Mouse (Mus musculus) effector memory CD4-positive, alpha-beta T cell, adult 7 months (primary cell): ENCODE data around the gene Pml. TPM values are rescaled to one million over a fixed set of nuclear protein-coding genes. Genes with fewer than 3 reads are reported as not detected.

Experiments used
- polyA plus RNA-seq: library from polyadenylated mRNA; unstranded; fragments of 100-300 nt; shearing (Covaris generic); gene quantifications from one replicate; pipeline ENCODE4 v1.2.1, GENCODE M21; 2017

Gene Pml
- polyA plus RNA-seq, result 41.5 TPM

DNA sequence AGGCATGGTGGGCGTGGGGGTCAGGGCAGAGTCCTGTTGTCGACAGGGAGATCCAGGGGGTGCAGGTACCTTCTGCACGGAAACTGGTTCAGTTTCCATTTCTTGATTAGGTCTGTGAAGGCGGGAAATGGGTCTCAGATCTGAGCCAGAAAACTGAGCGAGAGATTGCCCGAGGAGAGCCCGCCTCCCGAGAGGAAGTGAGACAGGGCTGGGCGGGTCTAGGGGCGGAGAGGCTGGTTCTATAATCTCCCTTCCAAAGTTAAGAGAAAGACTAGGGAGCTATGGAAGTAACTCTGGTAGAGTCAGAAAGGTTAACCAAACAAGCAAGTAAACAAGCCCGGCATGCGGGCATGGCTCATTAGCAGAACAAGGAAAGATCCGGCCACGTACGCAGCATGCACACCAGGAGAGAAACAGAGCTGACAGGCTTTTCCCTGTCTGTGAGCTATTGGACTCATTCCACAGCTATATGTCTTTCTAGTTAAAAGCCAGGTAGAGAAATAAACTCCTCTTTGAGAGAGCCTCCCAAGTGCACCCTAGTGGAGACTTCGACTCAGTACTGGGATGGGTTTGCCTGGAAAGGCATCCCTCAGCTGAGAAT is at the start of gene Pml:
Gene Pml, minus strand, starts transcription at position 195 of the 601 bp plus-strand sequence.

DNA sequence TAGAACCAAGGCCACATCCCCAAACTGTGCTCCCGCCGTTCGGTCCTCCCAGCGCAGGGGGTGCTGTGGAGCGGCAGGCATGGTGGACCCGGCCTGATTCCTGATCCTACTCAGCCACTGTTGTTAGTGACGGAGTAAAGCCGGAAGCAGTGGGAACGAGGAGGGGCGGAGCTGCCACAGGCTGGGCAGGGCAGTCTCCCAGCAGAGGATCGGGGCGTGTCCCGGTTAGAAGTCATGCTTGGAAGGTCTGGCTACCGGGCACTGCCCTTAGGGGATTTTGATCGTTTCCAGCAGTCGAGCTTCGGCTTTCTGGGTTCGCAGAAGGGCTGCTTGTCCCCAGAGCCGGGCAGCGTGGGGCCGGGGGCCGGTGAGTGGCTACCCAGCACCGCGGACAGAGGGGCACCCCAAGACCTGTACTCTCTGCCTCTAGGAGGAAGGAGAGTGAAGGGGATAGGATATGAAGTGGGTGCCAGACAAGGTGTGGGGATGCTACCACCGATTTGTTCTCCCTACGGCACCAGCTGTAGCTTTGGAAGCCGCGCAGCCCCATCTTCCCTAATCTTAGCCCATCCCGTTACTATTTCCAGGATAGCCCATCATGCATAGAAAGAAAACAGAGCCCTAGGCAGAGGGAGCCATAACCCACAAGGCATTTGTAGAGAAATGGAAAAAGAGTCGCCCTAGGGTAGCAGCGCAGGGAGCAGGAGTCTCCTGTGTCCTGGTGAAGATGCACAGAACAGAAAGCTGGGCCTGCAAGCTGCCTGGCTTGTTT is 3.6 kb upstream of the Pml start, which contains the start of gene Stoml1:
Gene Stoml1, plus strand, starts transcription at position 132 of the 772 bp plus-strand sequence.

DNA sequence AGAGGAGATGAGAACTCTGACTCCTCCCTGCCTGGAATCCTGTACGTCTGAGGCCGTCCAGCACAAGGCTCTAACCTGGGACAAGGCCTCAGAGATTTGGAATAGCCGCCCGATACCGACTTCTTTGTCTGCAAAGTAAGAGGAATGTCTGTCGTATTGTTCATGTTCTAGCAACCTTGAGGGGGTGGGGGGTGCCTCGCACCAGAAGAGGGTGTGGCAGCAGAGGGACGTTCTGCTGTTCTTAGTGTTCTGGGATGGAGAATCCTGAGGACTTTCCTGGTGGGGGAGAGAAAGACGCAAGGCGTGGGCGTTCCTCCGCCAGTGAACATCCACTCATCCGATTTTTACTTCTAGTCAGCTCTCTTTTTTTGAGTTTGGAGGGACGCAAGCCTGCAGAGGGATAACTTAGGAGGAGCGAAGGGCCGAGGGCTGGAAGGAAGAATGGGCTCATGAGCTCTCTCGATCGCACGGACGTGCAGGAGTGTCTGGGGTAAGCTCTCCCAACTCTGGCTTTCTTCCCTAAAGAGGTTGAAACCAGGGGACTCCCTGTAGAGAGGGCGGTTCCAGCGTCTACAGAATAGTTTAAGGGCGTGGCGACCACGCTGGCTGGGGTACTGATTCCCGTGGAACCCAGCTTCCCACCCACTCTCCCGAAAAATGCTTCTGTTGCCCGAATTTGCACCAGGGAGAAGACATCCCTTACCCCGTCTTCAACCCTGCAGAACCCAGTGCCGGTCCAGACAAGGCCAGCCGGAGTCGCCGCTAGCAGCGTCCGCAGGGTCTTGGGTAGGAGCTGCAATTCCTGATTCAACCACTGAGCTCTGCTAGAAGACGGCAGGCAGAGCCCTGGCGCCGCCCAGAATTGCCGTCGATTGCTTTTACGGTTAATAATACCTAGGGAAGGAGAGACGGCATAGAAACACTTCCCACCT is 45.8 kb downstream of the Pml start, which contains the start of the genes Islr and Islr2:
Gene Islr, minus strand, starts transcription at position 791 of the 932 bp plus-strand sequence.
Gene Islr2, minus strand, starts transcription at position 804 of the 932 bp plus-strand sequence.

Other genes with a start within 250 kb of the Pml start
- gene Cyp11a1, start 243.4 kb downstream of the Pml start, polyA plus RNA-seq, result not detected
- not detected for gene Stra6, start 186.0 kb downstream of the Pml start, polyA plus RNA-seq
- gene Ccdc33, start 131.0 kb downstream of the Pml start, polyA plus RNA-seq, result 0.32 TPM
- gene Islr, start 45.5 kb downstream of the Pml start, polyA plus RNA-seq, result not detected
- not detected for gene Islr2, start 45.5 kb downstream of the Pml start, polyA plus RNA-seq
- 13.1 TPM for gene Stoml1, start 3.4 kb upstream of the Pml start, polyA plus RNA-seq
- not detected for gene Loxl1, start 63.4 kb upstream of the Pml start, polyA plus RNA-seq
- not detected for gene Tbc1d21, start 120.7 kb upstream of the Pml start, polyA plus RNA-seq
- not detected for gene Insyn1, start 238.8 kb upstream of the Pml start, polyA plus RNA-seq